Mouse (Mus musculus) yolk sac, embryonic 10.5 days (tissue): ENCODE results near the gene Trp53.

Source experiments
- DNase-seq: peaks from one replicate; pipeline ENCODE4 v3.0.0-alpha.2; 2017; ENCODE audit warnings: low spot score

Trp53 gene

DNA sequence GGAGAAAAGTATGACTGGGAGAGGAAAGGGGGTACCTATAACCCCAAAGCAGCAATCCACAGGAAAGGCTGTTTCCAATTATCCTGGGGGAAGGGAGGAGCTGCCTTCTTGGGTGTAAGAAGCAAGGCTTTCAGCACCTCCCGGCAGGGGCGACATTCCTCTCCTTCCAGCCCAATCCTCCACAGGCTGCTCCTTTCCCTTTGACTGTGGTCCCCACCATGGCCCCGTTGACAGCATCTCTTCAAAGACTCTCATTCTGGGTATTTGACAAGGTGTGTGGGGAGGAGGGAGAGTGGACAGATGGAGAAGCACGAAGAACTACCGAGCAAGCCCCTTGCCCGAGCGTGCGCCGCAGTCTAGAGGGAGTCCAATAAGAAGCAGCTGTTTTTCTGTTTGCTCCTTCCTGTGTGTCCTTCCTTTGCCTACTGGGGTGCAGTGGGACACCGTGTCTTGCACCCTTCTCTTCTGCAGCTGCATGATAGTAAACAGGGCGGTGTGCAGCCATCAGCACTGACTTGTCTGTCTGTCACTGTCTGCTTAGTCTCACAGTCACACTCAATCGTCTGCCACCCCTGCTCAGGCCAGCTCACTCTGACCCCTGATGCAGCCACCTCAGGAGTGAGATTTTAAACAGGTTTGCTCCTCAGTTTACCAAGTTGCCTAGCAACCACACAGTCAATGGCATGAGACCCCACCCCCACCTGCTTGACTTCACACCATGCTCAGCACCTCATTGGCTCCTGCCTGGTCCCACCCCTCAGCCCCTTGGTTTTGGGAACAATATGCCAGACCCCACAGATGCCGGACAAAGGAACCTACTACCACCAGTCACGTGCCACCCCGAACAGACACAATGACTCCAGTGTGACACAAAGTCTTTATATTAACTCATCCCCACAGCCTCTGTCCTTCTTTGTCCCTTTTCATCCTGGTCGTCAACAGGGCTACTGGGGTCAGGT is 19.0 kb upstream of the Trp53 start:
- DNase-seq = no peak

GRCm38 (mm10) chr11:69563373-69563772 is 16.8 kb upstream of the Trp53 start:
- no peak for DNase-seq

GRCm38 (mm10) chr11:69564391-69564790 is 15.8 kb upstream of the Trp53 start:
- DNase-seq = no peak

DNA sequence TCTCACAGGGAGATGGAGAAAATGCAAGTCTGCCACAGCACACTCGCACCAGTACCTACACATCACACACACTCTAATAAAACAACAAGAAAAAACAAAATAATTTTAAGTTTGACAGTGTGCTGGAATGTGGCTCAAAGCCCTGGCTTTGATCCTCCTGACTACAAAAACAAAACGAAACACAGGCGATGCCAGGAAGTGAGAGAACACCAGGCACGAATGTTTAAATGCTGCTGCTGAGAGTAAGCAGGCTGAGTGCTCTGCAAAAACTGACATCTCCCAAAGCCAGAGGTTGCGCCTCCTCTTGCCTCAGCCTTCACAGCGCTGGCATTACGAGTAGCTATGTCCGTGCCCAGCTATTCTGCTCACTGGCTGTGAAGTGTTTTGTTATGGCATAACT is 15.0 kb upstream of the Trp53 start:
- no peak for DNase-seq

DNA sequence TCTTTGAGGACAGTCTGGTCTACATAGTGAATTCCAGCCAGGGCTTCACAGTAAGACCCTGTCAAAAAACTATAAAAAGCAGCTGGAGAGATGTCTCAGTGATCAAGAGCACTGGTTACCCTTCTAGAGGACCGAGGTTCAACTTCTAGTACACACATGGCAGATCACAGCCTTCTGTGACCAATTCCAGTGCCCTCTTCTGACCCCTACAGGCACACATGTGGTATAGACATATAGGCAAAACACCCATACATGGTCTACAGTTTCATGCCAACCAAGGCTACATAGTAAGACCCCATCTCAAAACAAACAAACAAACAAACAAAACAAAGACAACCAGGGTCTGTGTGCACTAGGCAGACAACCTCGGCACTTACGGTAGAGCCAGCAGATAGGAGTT is 4.9 kb upstream of the Trp53 start:
- no peak for DNase-seq

DNA sequence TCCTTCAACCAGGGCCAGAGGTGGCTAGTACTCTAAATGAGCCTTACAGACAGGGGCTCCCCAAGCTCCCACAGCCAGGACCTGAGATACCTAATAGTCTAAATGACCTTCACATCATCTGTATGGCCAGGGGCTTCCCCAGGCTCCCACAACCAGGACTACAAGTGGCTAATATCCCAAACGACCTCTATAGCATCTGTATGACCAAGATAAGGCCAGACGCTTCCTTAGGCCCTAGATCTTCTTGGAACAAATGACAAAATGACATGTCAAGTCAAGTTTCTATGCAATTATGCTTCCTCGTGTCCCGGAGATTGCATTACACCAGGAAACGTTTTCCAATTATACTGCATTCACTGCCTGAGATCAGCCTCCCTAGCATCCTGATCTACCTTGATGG is 3.9 kb upstream of the Trp53 start:
- no peak for DNase-seq

- DNase-seq = no peak
Measured at GRCm38 (mm10) chr11:69578301-69578700, 1.9 kb upstream of the Trp53 start.

DNA sequence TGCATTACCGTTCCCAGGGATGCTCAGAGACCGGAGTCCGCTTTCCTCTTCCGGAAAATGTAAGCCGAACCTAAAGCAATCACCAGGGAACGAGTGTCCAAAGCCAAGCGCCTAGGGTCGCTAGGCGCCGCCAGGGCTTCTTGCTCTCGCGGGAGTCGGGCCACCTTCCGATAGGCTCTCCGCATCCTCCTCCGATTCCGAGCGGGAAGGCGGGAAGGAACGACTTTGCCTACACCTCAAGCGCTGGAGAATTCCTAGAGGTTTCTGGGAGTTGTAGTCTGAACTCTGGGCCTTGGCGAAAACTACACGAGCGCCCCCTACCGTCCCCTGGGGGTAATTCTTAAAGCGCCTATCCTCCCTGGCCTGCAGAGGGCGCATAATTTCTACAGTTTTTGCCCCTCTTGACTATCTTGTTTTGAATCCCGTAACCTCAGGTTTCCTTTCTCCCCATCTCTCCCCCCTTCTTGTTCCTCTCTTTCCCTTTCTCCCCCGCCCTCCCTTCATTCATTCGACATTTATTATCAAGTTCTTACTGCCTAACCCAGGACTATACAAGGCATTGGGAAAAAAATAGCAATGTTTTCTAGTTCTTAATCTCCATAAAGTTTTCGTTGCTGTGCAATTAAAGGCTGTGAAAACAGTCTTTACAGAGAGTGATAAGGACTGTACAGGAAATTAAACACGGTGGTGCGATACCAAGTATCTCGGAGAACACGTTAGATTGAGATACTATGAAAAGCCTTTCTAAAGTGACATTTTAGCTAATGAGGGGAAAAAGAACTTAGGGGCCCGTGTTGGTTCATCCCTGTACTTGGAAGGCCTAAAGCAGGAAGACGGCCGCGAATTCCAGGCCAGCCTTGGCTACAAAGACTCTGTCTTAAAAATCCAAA is 786 bp upstream of the Trp53 start:
- peak; percentile 99 for DNase-seq

GRCm38 (mm10) chr11:69580572-69581146 is 500 bp downstream of the Trp53 start:
- peak; percentile 48 for DNase-seq

- DNase-seq = peak; percentile 95
Measured at GRCm38 (mm10) chr11:69581147-69581688, 1.1 kb downstream of the Trp53 start.

- DNase-seq = no peak
Measured at GRCm38 (mm10) chr11:69581814-69582213, 1.7 kb downstream of the Trp53 start.

GRCm38 (mm10) chr11:69582230-69582805 is 2.2 kb downstream of the Trp53 start:
- DNase-seq = no peak

- no peak for DNase-seq
Measured at GRCm38 (mm10) chr11:69584008-69584407, 3.8 kb downstream of the Trp53 start.

GRCm38 (mm10) chr11:69584937-69585336 is 4.8 kb downstream of the Trp53 start:
- no peak for DNase-seq

DNA sequence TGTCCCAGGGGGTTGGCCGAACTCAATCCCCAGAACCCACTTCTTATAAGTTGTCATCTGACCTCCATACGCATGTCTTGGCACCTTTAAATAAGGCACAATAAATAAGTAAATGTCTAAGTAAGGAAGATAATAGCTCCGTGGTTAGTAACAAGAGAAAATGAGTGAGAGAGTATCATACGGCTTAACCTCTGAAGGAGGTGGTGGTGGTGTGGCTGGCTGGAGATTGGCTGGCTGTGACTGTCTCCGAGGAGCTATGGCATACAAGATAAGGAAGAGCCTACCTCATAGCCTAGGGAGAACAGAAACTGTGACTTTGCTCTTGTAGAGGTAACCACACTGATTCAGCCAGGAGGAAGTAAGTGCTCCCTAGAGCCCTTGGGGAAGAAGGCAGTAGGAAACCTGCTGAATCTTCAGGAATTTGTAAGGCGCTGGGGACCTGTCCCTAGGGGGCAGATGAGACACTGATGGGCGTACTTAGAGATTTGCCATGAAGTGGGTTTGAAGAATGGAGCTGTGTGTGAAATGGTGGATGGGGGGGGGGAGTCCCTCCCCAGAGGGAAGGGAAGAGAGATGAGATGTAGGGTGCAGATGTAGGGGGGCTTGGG is 5.7 kb downstream of the Trp53 start:
- no peak for DNase-seq

DNA sequence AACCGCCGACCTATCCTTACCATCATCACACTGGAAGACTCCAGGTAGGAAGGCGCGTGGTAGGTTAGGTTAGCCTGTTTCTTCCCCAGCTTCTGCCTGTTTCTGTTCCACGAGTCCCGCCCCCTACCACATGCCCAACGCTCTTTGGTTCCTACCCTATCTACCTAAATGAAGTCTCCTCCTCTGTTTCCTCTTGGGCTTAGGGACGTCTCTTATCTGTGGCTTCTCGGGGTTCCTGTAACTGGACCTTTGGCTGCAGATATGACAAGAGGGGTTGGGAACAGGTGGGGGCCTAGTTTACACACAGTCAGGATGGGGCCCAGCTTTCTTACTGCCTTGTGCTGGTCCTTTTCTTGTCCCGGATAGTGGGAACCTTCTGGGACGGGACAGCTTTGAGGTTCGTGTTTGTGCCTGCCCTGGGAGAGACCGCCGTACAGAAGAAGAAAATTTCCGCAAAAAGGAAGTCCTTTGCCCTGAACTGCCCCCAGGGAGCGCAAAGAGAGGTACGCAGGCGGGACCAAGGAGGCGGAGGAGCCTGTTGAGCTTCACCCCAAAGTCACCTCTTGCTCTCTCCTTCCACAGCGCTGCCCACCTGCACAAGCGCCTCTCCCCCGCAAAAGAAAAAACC is 9.2 kb downstream of the Trp53 start:
- DNase-seq = no peak

DNA sequence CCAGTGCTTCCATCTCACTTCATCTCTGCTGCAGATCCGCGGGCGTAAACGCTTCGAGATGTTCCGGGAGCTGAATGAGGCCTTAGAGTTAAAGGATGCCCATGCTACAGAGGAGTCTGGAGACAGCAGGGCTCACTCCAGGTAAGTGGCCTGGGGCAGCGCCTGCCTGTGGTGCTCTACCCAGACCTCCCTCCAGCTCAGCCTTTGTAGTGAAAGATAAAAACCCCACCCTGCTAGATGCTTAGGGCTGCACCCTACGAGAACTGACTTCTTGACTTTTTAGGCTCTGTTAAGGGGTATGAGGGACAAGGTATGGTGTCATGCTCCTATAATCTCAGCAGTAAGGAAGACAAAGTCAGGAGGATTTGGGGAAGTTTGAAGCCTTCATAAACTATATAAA is 10.5 kb downstream of the Trp53 start:
- DNase-seq = no peak

DNA sequence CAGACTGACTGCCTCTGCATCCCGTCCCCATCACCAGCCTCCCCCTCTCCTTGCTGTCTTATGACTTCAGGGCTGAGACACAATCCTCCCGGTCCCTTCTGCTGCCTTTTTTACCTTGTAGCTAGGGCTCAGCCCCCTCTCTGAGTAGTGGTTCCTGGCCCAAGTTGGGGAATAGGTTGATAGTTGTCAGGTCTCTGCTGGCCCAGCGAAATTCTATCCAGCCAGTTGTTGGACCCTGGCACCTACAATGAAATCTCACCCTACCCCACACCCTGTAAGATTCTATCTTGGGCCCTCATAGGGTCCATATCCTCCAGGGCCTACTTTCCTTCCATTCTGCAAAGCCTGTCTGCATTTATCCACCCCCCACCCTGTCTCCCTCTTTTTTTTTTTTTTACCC is 11.3 kb downstream of the Trp53 start:
- no peak for DNase-seq

- no peak for DNase-seq
Measured at GRCm38 (mm10) chr11:69591899-69592637, 11.9 kb downstream of the Trp53 start.

- DNase-seq = no peak
Measured at GRCm38 (mm10) chr11:69592799-69593198, 12.6 kb downstream of the Trp53 start.
